Mouse (Mus musculus): ENCODE measurements at regions not wholly inside any gene's neighbourhood (a gene's known extent, or its start where the extent isn't known, plus 50 kb on each side); places are given as distances from the start of the nearest gene placed in this dataset.
A peak's percentile ranks its signal among the peaks of the same experiment; 100 is the strongest.

GRCm38 (mm10) chr2:138824873-138825272 lies 568.5 kb downstream of the Btbd3 start:
- DNase-seq: peak; percentile 14 to 48

GRCm38 (mm10) chr2:138827813-138828570 lies 571.6 kb downstream of the Btbd3 start:
- DNase-seq: no peak

GRCm38 (mm10) chr2:138838846-138839245 lies 582.5 kb downstream of the Btbd3 start:
- no peak for DNase-seq

- DNase-seq: no peak
Observed at GRCm38 (mm10) chr2:138859121-138859520, 602.8 kb downstream of the Btbd3 start.

DNA sequence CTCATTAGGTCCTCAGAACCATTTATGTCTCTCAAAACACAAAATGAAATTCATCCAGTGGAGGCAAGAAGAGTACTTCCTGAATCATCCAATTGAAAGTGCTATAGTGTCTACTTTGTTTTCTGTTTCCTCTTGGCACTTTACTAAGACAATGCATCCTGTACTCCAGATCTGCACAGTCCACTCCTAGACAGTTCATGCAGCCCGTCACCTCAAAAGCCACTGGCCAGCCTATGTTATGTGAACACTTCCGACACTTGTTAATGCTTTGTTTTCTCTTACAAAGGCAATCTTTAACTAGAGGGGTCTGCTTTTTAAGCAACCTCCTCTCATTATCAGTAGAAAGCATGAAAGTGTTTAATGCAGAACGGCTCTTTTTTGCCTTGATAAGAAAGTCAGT lies 597.1 kb upstream of the Sptlc3 start:
- no peak for DNase-seq

DNA sequence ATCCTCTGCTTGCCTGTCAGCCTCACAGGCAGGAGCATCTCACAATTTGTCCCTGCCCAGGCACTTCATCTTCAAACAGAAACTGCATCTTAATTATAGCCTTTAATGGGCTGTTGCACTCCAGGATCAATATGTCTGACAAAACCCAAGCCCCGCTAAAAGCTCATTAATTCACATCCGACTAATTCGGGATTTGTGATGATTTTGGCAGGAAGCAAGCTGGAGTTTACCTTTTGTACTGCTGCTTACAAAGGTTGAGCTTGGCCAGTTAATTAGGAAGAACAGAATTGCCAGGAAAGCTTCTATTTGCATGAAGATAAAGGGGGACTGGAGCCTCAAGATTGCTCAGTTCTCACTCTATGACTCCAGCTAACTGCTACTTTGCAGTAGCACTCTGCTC lies 596.6 kb upstream of the Sptlc3 start:
- DNase-seq: no peak

GRCm38 (mm10) chr2:138937165-138937564 lies 556.5 kb upstream of the Sptlc3 start:
- no peak for DNase-seq

DNA sequence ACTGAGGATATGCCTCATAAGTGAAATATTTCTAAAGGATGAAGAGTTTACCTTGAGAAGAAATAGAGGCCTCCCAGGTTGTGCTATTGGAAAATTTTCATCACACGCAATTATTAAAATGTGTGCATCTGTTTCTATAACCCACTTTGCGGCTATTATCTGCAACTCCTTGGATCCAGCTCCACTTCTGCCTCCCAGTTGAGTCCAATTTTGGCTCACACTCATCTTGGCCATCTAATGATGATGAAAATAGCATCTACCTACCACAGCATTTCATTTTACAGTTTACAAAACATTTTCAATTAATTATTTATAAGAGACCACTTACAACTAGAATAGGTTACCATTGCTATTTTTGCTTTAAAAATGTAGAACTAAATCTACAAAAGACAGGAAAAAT lies 554.3 kb upstream of the Sptlc3 start:
- DNase-seq: no peak

DNA sequence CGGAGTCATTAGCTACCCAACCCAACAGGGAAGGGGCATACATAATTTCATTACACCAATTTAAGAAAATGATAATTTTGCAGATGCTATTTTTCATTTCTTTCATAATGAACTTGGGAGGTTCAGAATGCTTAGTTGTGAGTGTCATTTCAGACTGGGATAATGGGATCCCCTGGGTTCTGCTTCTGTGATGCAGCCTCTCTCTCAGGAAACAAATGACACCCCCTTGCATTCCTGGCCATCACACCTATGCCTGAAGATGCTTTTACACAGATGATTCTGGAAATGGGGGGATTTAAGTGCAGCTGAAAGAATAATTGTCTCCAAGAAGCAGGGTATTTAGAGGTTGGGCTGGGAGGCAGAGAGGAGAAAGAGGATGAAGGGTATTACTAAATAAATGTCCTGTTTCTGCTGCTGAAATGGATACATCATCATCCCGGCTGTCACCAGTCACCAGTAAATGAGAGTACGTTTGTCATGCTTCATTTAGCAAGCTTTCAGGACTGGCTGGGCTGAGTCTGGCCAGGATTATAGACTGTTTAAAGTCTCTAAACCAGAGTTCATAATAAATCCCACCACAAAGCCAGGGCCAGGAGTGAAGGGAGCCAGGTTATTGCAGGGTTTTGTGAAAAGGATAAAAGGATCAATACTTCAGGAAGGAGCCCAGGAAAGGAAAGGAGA lies 527.5 kb upstream of the Sptlc3 start:
- no peak for DNase-seq

GRCm38 (mm10) chr2:138974548-138974947 lies 519.2 kb upstream of the Sptlc3 start:
- no peak for DNase-seq

GRCm38 (mm10) chr2:138990031-138990430 lies 503.7 kb upstream of the Sptlc3 start:
- DNase-seq: no peak

DNA sequence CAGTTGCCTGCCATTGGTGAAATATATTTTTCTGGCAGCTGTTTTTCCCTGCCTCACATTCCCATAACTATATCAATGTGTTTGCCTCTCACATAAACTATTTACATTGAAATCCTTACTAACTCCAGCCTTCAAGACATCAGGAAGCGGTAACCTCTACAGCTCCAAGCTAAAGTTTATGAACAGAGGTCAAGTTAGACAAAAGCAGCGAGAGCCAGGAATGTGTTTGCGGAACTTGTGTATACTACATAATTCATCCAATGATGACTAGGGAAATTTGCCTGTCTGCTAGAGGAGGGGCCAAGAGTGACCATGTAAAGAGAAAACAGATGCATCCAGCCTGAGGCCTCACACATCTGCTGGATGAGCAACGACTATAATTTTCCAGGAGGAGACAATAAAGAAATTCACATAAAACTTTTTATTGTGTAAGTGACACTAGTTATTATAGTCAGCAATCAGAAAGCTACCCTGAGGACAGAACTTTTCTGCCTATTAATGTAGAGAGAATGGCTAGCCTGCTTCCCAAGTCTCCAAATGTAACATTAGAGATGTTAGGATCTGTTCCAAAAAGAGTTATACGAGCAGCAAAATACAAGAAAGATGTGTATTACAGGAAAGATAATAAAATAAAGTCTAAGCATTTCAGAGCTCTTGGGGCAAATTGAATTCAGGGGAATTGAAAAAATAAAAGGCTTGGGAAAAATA lies 461.5 kb upstream of the Sptlc3 start:
- no peak for DNase-seq

DNA sequence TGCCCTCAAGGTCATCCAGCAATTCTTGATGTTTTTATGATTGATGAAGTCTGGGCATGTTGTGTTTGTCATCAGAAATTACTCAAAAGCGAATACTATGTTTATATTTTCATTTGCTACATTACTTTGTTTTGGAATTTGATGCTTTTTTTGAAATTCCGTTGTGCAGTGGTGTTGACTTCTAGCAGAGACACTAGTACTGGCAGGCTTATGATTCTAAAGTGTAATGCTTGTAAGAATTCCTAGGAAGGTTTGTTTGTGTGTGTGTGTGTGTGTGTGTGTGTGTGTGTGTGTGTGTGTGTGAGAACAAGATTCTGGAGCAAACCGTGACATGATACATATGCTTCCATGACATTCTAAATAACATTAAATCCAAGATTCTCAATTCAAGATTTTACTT lies 458.9 kb upstream of the Sptlc3 start:
- DNase-seq: no peak

DNA sequence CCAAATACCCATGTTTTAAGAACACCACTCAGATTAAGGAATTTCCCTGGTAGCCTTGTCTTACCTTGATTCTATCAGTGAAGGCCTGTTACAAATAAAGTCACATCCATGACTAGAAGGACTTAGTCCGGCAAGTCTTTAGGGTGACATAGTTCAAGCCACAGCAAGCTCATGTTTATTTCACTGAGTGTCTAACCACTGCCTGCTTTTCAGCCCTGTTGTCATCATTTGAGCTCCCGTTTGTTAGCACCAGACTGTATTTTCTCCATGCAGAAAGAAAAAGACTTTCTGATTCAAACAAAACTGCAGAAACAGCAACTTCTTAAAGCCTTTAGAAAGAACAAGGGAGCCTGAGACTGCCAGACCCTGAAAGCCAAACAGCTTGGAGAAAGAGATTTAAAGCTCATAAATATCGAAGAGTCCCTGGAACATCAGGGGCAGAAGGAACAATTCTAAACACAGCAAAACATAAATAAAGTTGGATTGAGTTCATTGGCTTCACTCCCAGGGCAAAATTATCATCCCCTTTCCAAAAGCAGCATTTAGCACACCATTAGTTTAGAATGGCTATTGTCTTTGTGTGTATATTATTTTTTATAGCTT lies 451.9 kb upstream of the Sptlc3 start:
- no peak for DNase-seq

DNA sequence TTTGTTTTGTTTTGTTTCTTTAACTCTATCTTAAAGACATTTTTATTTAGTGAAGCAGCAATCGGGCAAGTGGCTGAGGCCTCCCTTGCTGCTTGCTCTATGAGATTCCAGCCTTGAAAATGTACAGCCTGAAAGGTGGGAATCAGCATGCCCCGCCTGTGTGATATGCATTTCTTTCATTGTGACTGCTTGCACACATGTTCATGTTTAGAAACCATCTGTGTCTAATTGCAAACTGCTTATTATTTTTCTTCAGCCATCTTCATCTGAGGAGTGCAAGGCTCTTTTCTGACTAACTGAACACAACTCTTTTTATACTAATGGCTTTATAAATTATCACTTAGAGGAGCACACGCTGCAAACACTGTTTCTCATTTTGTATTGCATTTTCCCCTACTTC lies 449.0 kb upstream of the Sptlc3 start:
- DNase-seq: no peak

GRCm38 (mm10) chr2:139055249-139055648 lies 438.5 kb upstream of the Sptlc3 start:
- DNase-seq: no peak

DNA sequence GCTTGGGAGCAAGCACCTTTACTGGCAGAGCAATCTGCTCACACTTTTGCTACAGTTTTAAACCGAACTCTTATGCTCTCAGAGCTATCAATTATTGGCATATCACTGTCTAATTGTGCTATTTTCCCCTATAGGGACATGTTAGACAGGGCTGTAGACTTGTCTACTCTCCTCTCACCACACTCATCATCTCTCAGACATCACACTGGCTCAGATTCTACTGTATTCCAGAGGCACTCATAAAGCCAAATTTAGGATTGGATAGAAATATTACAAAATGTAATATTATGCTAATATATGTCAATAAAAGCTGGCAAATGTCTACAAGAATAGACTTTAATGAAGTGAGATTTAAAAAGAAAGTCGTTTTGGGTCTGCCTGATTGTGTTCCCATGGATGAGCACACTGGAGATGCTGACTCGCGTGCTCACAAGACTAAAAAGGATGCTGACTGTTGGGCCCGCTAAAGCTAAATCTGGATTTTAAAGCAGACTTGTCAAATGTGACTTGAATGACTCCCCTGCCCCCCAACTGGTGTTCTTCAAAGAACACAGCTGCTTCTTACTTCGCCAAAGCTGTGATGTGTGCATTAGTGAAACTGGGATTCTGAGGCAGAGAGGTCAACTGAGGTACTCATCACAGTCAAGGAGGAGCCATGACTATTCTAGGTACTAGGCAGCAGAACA lies 424.3 kb upstream of the Sptlc3 start:
- peak in 1 of 2 experiments; percentile 20 for DNase-seq

- no peak for DNase-seq
Observed at GRCm38 (mm10) chr2:139071690-139072089, 422.0 kb upstream of the Sptlc3 start.

DNA sequence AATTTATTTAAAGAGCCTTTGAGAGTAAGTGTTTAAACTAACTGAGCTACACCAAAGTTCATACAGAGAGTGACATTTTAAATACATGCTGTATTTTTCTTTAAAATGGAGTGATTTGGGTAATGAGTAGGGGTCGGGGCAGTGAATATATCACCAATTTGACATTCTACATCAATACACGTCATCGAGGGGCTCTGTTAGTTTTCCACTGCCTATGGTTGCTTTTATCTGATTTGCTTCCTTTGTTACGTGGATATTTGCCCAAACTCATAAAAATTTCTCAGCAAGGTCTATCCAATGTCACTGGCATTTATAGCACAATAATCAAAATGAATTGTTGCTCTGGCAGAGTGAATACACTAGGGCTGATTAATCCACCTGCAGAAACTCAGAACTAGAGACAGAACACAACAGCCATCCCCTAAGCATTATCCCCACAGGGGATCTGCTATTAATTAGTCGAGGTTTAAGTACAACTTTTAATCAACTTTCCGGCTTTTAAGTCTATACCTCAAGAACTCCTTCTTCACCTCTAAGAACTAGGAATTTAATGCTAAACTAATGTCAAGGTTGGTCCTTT lies 400.1 kb upstream of the Sptlc3 start:
- DNase-seq: no peak

- DNase-seq: no peak
Observed at GRCm38 (mm10) chr2:139111669-139112068, 382.0 kb upstream of the Sptlc3 start.

DNA sequence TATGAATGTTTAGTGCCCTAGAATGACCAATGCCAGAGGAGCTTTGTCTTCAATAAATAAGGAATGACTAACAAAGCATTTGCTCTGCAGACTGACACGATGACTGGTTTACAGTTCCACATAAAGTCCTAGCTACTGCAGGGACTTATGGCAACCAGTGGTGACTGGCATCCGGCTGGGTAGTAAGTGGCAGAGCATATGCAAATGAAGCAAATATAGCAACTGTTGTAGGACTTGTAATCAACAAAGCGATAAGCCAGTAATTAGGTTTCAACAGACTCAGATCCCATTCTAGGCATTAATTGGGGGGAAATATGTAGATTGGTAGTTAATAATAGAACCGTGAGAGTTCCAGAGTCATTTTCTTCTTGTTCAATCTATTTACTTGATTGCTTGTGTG lies 379.2 kb upstream of the Sptlc3 start:
- DNase-seq: no peak

GRCm38 (mm10) chr2:139120905-139121304 lies 372.8 kb upstream of the Sptlc3 start:
- DNase-seq: no peak

DNA sequence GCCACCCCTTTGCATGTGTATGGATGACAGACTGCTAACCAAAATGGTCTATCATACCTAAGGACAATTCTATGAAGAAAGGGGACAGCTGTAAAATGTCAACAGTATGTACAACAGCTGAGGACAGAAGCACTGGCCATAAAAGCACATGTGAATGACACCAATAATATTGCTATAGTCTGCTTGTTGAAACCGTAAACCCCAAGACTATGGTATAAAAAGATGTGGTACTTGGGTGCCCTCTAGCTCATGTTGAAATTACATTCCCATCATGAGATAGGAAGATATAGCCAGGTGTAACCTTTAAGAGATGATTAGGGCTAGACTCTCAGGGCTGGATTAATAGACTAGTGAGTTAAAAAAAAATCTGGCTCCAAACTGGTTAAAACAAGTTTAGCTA lies 361.6 kb upstream of the Sptlc3 start:
- DNase-seq: no peak
